Mouse (Mus musculus) lung, postnatal 0 days (tissue): ENCODE measurements at regions not wholly inside any gene's neighbourhood (a gene's known extent, or its start where the extent isn't known, plus 50 kb on each side); places are given as distances from the start of the nearest gene placed in this dataset.

Source experiments
- CTCF ChIP-seq: IDR thresholded peaks from 2 replicates; pipeline ENCODE4 v1.5.1; 2016; ENCODE audit warnings: antibody characterized with exemption, mild to moderate bottlenecking
- EP300 ChIP-seq: IDR thresholded peaks from 2 replicates; pipeline ENCODE4 v1.6.1; 2016; ENCODE audit warnings: antibody characterized with exemption, mild to moderate bottlenecking, control low read depth

DNA sequence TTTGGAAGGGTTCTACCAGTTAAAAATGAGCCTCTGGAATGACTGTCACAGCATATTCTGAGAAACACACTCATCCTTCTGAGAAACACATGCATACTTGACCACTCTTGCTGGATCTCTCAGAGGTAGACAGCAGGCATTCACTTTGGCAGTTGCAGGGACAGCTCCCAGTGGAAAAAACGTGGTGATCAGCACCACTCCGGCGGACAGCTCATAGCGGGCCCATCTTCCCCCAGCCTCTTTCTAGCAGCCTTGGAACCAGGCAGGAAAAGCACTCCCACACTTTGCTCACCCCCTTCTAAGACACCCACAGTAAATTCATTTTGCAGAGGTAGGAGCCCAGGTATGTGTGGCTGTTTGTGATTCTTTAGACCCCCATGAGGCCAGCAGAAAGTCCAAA is 442.7 kb downstream of the Prss52 start:
- no peak for TF ChIP-seq CTCF
- TF ChIP-seq EP300: no peak
